Comparison of ENCODE assay signal across 9 mouse cellular contexts in the genomic region with DNA sequence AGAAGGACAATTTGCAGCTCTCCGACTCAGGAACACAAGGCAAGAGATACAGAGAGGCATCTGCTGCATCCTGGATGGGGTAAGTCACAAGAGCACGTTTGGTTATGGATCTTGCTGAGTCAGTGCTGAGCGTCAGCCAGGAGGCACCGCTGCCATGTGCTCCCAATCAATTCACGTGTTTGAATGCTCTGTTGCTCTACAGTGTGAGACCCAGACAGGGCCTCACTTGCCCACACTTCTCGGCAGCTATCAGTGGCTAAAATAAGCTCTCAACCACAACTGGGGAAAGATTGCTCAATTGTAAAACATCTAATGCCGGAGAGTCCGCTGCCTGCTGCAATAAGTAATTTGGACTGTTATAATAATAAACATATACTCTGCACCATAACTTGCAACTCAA. TPM values are rescaled to one million over a fixed set of nuclear protein-coding genes. Genes with fewer than 3 reads are reported as not detected.
A peak's percentile ranks its signal among the peaks of the same experiment; 100 is the strongest.
DNase-seq lines count a peak whose midpoint lies in the region; ATAC-seq and TF ChIP-seq lines count a peak whose summit lies in the region.
"Had no signal": no experiment of that assay in that cellular context is flagged by ENCODE, and none has a peak within 500 bp of the region (broad histone marks: within the 10 kb centered on the region; RNA-seq: fewer than 3 reads in every experiment).

No protein-coding gene starts in this region.

- TF ChIP-seq CTCF in midbrain, postnatal 0 days (IDR thresholded peaks at IDR 0.05) = no peak

- H3K9me3 ChIP-seq in midbrain, postnatal 0 days (ENCODE audit: low read length) = no peaks in the 10 kb centered on the region
- no peaks in the 10 kb centered on the region for H3K9me3 ChIP-seq in midbrain, embryonic 16.5 days (replicated peaks; ENCODE audit: control insufficient read depth, low read length, poor library complexity, severe bottlenecking)
- H3K9me3 ChIP-seq: hindbrain, embryonic 15.5 days had no signal

- H3K4me2 ChIP-seq in midbrain, postnatal 0 days (ENCODE audit: low read depth, low read length, poor library complexity, severe bottlenecking) = no peak overlapping the region
- no peak overlapping the region for H3K4me2 ChIP-seq in midbrain, embryonic 16.5 days (ENCODE audit: low read length)
- H3K4me2 ChIP-seq: hindbrain, embryonic 15.5 days had no signal

- no peaks in the 10 kb centered on the region for H3K4me1 ChIP-seq in midbrain, postnatal 0 days (ENCODE audit: insufficient read depth, low read length)
- no peaks in the 10 kb centered on the region for H3K4me1 ChIP-seq in midbrain, embryonic 16.5 days (ENCODE audit: control insufficient read depth, insufficient read depth, low read length)
- H3K4me1 ChIP-seq: hindbrain, embryonic 15.5 days had no signal

- no peak overlapping the region for H3K27ac ChIP-seq in midbrain, postnatal 0 days (ENCODE audit: low read depth, low read length)
- no peak overlapping the region for H3K27ac ChIP-seq in midbrain, embryonic 16.5 days (ENCODE audit: low read length)
- H3K27ac ChIP-seq: hindbrain, embryonic 15.5 days had no signal

- no peaks in the 10 kb centered on the region for H3K36me3 ChIP-seq in midbrain, postnatal 0 days (ENCODE audit: insufficient read depth, low read length)
- H3K36me3 ChIP-seq in midbrain, embryonic 16.5 days (ENCODE audit: control insufficient read depth, insufficient read depth, low read length) = no peaks in the 10 kb centered on the region
- H3K36me3 ChIP-seq: hindbrain, embryonic 15.5 days had no signal

- no peaks in the 10 kb centered on the region for H3K27me3 ChIP-seq in midbrain, postnatal 0 days (ENCODE audit: insufficient read depth, low read length)
- H3K27me3 ChIP-seq in midbrain, embryonic 16.5 days (ENCODE audit: control insufficient read depth, insufficient read depth, low read depth, low read length) = no peaks in the 10 kb centered on the region
- H3K27me3 ChIP-seq: hindbrain, embryonic 15.5 days had no signal

- H3K9ac ChIP-seq in midbrain, postnatal 0 days (replicated peaks; ENCODE audit: low read length, poor library complexity, severe bottlenecking) = no peak overlapping the region
- H3K9ac ChIP-seq in midbrain, embryonic 16.5 days (ENCODE audit: low read depth, low read length) = no peak overlapping the region
- H3K9ac ChIP-seq: hindbrain, embryonic 15.5 days had no signal

- peak; percentile 14 for DNase-seq in adrenal gland, adult 2 months
- DNase-seq in adrenal gland, adult 18-20 months (ENCODE audit: low spot score in 2 of 2) = no peak
- DNase-seq in midbrain, postnatal 0 days (ENCODE audit: low spot score) = peak; percentile 21
- peak; percentile 25 to 39 for DNase-seq in heart, postnatal 14 days
- no peak for DNase-seq in urinary bladder, adult 18-20 months (ENCODE audit: low spot score in 2 of 2)
- no peak for DNase-seq in natural killer cell, adult 2 months (ENCODE audit: low spot score in 2 of 2)
- DNase-seq in ovary, adult 18-20 months (ENCODE audit: low spot score) = no peak

- intact Hi-C loops in heart, postnatal 14 days (cut with DNase I) = no loop called here

- WGBS in midbrain, postnatal 0 days = 63% methylated on average over 8 of the region's 8 CpGs
- WGBS in midbrain, embryonic 16.5 days = 63% methylated on average over 8 of the region's 8 CpGs

- H3K4me3 ChIP-seq in midbrain, postnatal 0 days (ENCODE audit: low read depth, low read length) = no peak overlapping the region
- H3K4me3 ChIP-seq in midbrain, embryonic 16.5 days (ENCODE audit: low read depth, low read length) = no peak overlapping the region
- H3K4me3 ChIP-seq: hindbrain, embryonic 15.5 days had no signal

- no peak for ATAC-seq in midbrain, postnatal 0 days (ENCODE audit: low FRiP score)
- ATAC-seq in midbrain, embryonic 16.5 days = no peak

RNA-seq across cellular contexts. Expression of a gene that starts 41.5 kb away (rescaled TPM):
- total RNA-seq in adrenal gland, adult 2 months (2021) = 1 to 10 TPM; 1.6 to 1.8 TPM
- 2.4 and 3.2 TPM in 2 replicates for polyA plus RNA-seq in adrenal gland, adult 2 months (2012; rRNA removed)
- total RNA-seq in adrenal gland, adult 18-20 months (2021) = 1 to 10 TPM; 2.2 to 2.3 TPM
- total RNA-seq in midbrain, postnatal 0 days (2014; rRNA removed) = 5.0 and 5.3 TPM in 2 replicates
- 4.2 and 5.2 TPM in 2 replicates for polyA plus RNA-seq in midbrain, postnatal 0 days (2015; fragmentation: Nextera tagmentation; extraction: Ambion mirVana)
- polyA plus RNA-seq in midbrain, embryonic 16.5 days (2015; fragmentation: Nextera tagmentation; extraction: Ambion mirVana) = 2.4 and 4.2 TPM in 2 replicates
- 1 to 10 TPM; 3.3 to 3.9 TPM for total RNA-seq in heart, postnatal 14 days (2021)

Comparison
In these comparisons a context has a peak if more than half of its experiments do, and no peak if none do; other contexts are left out.
1. DNase-seq: peak in adrenal gland, adult 2 months (single experiment), midbrain, postnatal 0 days (single experiment) and heart, postnatal 14 days (2 of 2); none in adrenal gland, adult 18-20 months (0 of 2), urinary bladder, adult 18-20 months (0 of 2), natural killer cell, adult 2 months (0 of 2) and ovary, adult 18-20 months (single experiment).